Mouse (Mus musculus) heart, adult 10 weeks (tissue): ENCODE data around the gene Ftcd. TPM values are rescaled to one million over a fixed set of nuclear protein-coding genes. Genes with fewer than 3 reads are reported as not detected.

Source experiments
- polyA plus RNA-seq: library from polyadenylated mRNA; stranded (reverse); fragments of 350-450 nt; fragmentation: Illumina TruSeq; extraction: RNeasy Lipid Tissue Mini Kit (QIAGEN cat#74804); gene quantifications from one replicate; pipeline ENCODE4 v1.2.3, GENCODE M21; 2014; ENCODE audit warnings: low read depth, low replicate concordance

Gene Ftcd
- polyA plus RNA-seq = not detected

DNA sequence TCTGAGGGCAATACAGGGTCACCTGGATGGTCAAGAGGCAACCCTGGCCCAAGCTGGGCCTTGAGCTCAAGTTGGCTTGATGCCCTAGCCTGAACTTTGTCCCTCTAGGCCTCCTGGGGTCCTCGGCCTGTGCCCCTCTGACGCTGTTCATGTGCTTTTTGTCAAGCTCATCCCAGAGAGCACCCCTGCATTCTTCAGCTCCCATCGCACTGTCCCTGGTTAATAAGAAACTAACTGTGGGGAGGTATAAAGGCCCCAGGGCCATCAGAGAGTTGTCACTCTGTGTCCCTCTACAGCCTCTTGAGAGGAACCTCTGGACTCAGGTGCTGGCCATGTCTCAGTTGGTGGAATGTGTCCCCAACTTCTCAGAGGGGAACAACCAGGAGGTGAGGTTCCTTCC lies at the start of gene Ftcd:
Gene Ftcd (plus strand): TSS at position 275 of the 400 bp plus-strand sequence.

DNA sequence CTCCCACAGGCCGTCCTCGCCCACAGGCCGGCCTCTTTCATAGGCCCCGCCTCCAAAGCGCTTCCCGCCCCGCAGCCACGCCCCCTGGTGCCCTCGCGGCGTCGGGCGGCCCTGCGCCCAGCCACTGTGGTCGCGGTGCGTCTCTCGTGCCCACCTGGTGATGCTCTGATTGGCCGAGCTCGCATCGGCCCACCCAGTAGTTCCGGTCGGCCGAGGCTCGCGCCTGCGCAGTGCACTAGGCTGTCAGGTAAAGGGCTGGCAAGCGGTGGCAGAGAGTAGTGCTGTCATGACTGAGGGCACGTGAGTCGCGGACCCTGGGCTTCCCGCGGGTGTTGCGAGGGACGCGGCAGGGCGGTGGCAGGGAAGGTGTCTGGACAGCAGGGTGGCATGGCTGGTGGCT lies 44.1 kb upstream of the Ftcd start, which contains the start of gene Lss:
Gene Lss (plus strand): TSS at position 214 of the 400 bp plus-strand sequence.

DNA sequence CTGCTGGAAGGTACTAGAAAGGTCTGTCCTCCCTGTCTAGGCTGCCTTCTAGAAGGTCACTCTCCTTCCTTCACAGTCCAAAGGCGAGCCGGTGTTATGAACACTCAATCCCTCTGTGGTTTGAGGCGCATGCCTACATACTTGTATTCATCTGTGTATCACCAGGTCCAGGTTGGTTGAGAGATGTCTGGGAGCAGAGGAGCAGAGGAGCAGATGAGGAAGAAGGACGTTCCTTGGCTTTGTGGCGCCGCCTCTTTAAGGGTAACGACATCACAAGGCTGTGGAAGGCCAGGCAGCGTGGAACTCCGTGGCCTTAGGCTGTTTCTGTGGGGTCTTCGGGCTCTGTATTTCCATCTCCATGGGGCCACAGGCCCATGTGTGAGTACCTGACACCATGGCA lies 13.5 kb upstream of the Ftcd start, which contains the start of gene Spatc1l:
Gene Spatc1l (plus strand): TSS at position 301 of the 400 bp plus-strand sequence.

GRCm38 (mm10) chr10:76622928-76623680 lies 47.7 kb downstream of the Ftcd start, which contains the start of gene Col6a2:
Gene Col6a2 (minus strand): TSS chr10:76623630.

Other genes starting within 250 kb of the Ftcd start
- gene Dip2a, start 230.4 kb upstream of the Ftcd start, polyA plus RNA-seq = 8.6 TPM
- gene AC141477.1, start 135.2 kb upstream of the Ftcd start, polyA plus RNA-seq = not detected
- 56.6 TPM for gene Pcnt, start 132.9 kb upstream of the Ftcd start, polyA plus RNA-seq
- gene 2610028H24Rik, start 126.6 kb upstream of the Ftcd start, polyA plus RNA-seq = 0.99 TPM
- 27.2 TPM for gene Mcm3ap, start 106.7 kb upstream of the Ftcd start, polyA plus RNA-seq
- 2.6 TPM for gene Ybey, start 106.5 kb upstream of the Ftcd start, polyA plus RNA-seq
- 1.8 TPM for gene Lss, start 44.1 kb upstream of the Ftcd start, polyA plus RNA-seq
- gene Spatc1l, start 13.4 kb upstream of the Ftcd start, polyA plus RNA-seq = not detected
- gene Col6a2, start 48.0 kb downstream of the Ftcd start, polyA plus RNA-seq = 49.8 TPM
- gene Col6a1, start 150.5 kb downstream of the Ftcd start, polyA plus RNA-seq = 48.7 TPM